Mouse (Mus musculus): ENCODE results near the gene Wdr82. TPM values are rescaled to one million over a fixed set of nuclear protein-coding genes. Genes with fewer than 3 reads are reported as not detected.
A peak's percentile ranks its signal among the peaks of the same experiment; 100 is the strongest.

Wdr82 gene
- 10.7 and 11.4 TPM in 2 replicates for polyA plus RNA-seq (2015; fragmentation: Nextera tagmentation; extraction: Ambion mirVana)

DNA sequence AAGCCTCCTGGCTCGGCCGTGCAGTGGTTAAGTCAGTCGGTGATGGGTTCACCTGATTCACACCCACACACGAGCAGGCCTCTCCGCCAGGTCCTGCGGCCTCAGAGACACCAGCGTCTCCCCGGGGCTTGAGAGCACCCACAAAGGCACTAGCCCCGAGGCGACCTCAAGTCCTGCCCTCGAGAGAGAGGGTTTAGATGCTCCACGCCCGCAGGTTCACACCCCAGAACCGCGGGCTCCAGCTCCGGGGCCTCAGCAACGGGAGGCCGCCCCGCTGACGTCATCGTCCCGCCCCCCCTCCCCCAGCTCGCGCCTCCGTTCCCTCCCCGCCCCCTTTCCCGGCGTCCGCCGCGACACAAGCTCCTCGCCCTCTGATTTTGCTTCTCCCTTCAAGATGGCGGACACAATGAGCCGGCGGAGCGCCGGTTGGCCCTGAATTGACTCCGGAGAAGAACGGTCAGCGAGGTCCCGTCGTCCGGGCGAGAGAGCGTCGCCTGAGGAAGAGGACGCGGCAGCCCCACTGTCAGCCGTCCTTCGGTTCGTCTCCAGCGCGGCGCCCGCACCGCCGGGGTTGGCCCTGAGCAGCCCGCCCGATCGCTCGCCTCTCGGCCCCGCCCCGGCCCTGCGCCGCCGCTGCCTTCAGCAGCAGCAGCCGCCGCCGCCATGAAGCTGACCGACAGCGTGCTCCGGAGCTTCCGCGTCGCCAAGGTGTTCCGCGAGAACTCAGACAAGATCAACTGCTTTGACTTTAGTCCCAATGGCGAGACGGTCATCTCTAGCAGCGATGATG is at the start of gene Wdr82:
TSS of gene Wdr82 (plus strand) at position 373 of the 790 bp plus-strand sequence.

DNA sequence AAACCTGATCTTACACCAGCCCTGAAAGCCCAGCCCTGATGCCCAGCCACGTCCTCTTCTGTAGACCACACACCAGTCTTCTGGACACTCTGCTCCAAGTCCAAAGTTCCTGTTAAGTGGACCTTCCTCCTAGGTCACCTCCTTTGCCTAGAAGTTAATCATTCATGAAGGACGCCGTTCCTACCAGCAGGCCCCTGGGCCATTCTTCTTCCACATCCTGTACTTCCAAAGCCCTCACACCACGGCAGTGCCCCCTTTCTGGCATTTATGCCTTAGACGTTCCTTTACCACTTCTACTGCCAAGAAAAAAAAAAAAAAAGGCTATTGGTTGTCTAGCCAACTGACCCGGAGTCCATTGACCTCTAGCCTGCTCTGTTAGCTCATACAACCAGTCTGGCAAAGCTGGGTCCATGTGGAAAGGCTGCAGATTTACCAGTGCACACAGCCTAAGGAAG is 12.7 kb upstream of the Wdr82 start, which contains the start of gene Glyctk:
TSS of gene Glyctk (minus strand) at position 102 of the 455 bp plus-strand sequence.

DNA sequence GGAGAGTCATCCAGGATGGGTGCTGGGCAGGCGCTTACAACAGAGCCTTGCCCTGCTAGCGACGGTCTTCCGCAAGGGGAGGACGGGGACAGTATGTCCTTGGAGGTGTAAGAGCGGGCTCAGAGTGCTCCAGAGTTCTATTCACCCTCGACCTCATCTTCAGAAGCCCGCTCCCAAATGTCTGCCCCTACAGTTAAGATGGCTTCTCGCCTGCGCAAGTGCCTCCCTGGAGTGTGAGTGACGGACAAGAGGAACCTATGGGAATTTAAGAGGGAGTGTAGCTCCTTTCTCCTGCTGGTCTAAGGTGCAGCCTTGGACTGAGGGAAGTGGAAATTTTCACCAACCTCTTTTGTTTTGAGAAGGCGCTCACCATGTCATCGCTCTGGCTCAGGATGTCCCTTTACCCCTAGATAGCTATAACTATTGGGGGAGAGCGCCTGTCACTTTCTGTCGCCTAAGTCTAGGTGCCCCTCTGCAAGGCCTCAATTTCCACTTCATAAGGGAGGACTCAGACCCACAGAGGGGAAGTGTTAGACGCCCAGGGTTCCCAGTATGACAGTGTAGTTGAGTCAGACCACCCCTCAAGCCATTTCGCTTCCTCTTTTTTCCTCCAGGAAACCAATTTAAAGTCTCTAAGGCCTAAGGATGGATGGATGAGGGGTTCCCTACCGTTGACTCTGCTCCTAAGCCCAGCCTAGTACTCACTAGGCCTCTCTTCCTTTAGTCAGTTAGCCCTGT is 29.0 kb downstream of the Wdr82 start, which contains the start of gene Ppm1m:
TSS of gene Ppm1m (minus strand) at position 212 of the 738 bp plus-strand sequence.

DNA sequence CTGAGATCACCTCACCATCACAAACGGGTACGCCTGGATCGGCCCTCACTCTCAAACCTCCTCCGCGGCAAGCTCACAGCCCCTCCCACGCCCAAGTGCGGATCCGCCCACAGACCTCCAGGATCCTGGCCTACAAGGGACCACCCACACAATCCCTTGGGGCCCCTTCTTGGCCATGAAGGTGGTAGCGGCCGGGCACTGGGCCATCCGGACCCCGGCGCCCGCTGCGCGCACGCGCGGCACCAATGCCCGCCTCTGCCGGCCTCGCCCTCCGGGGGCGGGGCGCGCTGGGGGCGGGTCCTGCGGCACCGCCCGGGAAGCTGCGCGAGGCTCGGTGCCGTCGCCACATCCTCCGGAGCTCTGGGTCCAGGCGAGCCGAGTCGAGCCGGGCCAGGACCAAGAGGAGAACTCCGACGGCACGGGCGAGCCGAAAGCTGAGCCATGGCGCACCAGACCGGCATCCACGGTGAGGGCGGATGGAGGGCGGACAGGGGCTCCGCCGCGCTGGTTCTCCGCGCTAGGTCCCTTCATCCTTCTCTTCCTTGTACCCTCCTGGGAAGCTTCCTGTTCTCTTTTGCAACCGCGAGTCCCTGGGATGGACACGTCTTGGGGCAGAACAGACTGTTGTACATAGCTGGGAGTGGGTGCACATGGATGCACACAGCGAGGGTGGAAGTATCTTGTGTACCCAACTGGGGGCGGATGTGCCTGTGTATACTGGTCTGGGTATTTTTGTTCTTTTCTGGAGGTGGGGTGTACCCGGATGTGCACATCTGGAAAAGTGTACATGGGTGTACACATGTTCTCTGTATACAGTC is 32.3 kb downstream of the Wdr82 start, which contains the start of gene Twf2:
TSS of gene Twf2 (plus strand) at position 290 of the 818 bp plus-strand sequence.

DNA sequence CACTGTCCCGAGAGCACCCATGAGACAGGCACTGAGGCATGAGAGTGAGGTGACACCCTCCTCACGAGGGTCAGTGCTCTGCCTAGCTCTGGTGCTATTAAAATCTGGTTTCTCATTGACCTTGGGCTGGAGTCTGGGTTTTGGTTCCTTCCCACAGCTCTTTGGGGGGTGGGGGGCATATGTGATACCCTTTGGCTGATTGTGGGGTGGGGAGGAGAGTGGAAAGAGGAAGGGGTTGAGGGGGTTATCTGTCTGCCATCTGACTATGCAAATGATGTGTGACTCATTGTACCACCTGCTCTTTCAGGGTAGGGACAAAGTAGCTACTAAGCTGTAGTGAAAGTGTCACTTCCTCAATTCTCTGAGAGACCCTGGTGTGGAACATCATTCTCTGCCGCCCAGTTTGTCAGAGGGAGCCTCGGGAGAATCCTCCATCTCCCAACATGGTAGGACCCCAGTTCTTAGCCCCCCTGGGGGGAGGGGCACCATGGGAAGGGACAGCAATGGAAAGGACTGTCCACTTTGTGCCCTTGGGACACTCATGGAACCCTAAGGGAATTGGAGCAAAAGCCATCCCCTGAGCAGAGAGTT is 51.6 kb downstream of the Wdr82 start, which contains the start of gene Tlr9:
TSS of gene Tlr9 (plus strand) at position 338 of the 591 bp plus-strand sequence.

MicroRNAs encoded within 50 kb of the gene (microRNA counts, 519-probe panel; counts per million panel counts)
- 9,634 counts per million, percentile 91 among the panel's probes with 10 or more counts for microRNA mmu-let-7g

Other genes with a start within 250 kb of the Wdr82 start
- 0.18 and 0.33 TPM in 2 replicates for gene Col6a5, start 210.3 kb upstream of the Wdr82 start, polyA plus RNA-seq (2015; fragmentation: Nextera tagmentation; extraction: Ambion mirVana)
- 0.22 TPM in 2 replicates for gene Col6a4, start 74.1 kb upstream of the Wdr82 start, polyA plus RNA-seq (2015; fragmentation: Nextera tagmentation; extraction: Ambion mirVana)
- gene Glyctk, start 12.8 kb upstream of the Wdr82 start, polyA plus RNA-seq (2015; fragmentation: Nextera tagmentation; extraction: Ambion mirVana): 0.93 and 1.1 TPM in 2 replicates
- gene Ppm1m, start 28.8 kb downstream of the Wdr82 start, polyA plus RNA-seq (2015; fragmentation: Nextera tagmentation; extraction: Ambion mirVana): 23.2 and 34.1 TPM in 2 replicates
- gene Twf2, start 32.2 kb downstream of the Wdr82 start, polyA plus RNA-seq (2015; fragmentation: Nextera tagmentation; extraction: Ambion mirVana): 41.6 and 51.7 TPM in 2 replicates
- 0.29 and 0.41 TPM in 2 replicates for gene Tlr9, start 51.7 kb downstream of the Wdr82 start, polyA plus RNA-seq (2015; fragmentation: Nextera tagmentation; extraction: Ambion mirVana)
- 64.1 and 89.0 TPM in 2 replicates for gene Alas1, start 77.7 kb downstream of the Wdr82 start, polyA plus RNA-seq (2015; fragmentation: Nextera tagmentation; extraction: Ambion mirVana)
- 29.8 TPM in 2 replicates for gene Poc1a, start 110.1 kb downstream of the Wdr82 start, polyA plus RNA-seq (2015; fragmentation: Nextera tagmentation; extraction: Ambion mirVana)
- gene Dusp7, start 197.7 kb downstream of the Wdr82 start, polyA plus RNA-seq (2015; fragmentation: Nextera tagmentation; extraction: Ambion mirVana): 9.0 and 11.9 TPM in 2 replicates

All from spleen, postnatal 0 days (tissue).